In the genomic region with DNA sequence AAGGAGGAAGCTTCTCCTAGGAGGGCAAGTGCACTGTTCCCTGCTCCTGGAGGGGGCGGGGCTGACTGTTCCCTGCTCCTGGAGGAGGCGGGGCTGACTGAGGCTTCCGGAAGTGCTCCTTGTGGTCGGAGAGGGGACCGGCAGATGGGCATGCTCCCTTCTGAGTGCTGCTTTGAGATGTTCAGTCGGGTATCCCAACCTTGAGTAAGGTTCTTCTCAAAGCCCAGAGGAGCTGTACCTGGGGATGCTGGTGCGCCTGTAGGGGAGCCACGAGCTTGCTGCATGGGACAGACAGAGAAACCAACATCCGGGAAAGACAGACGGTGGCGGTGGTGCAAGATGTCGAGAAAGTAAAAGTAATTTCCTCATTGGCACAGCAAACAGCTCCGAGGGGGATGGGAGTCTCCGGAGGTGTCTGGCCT, we compare ENCODE assay signal across 8 mouse cellular contexts.
A peak's percentile ranks its signal among the peaks of the same experiment; 100 is the strongest.
DNase-seq lines count a peak whose midpoint lies in the region; ATAC-seq and TF ChIP-seq lines count a peak whose summit lies in the region.

No protein-coding gene starts in this region.

- no peaks in the 10 kb centered on the region for H3K36me3 ChIP-seq in hindbrain, embryonic 15.5 days
- no peaks in the 10 kb centered on the region for H3K36me3 ChIP-seq in liver, adult 2 months (ENCODE audit: control insufficient read depth, insufficient read depth, low read length)
- no peaks in the 10 kb centered on the region for H3K36me3 ChIP-seq in midbrain, embryonic 15.5 days (replicated peaks)

- TF ChIP-seq CTCF in bone marrow, adult 2 months (IDR thresholded peaks at IDR 0.05; ENCODE audit: control insufficient read depth, insufficient read depth, low read length): peak; percentile 4; the same call in 1 of the 2 replicates
- no peak for TF ChIP-seq CTCF in liver, adult 2 months (IDR thresholded peaks at IDR 0.05; ENCODE audit: low read depth, low read length)

- peak overlapping the region; percentile 52 for H3K4me3 ChIP-seq in bone marrow, adult 2 months (replicated peaks; ENCODE audit: control insufficient read depth, low read depth, low read length)
- peak overlapping the region; percentile 27 for H3K4me3 ChIP-seq in hindbrain, embryonic 15.5 days
- H3K4me3 ChIP-seq in liver, adult 2 months (ENCODE audit: insufficient read depth, low read depth, low read length): peak overlapping the region; percentile 6
- H3K4me3 ChIP-seq in midbrain, embryonic 15.5 days: peak overlapping the region; percentile 23

- DNase-seq in CD8-positive naive resting alpha-beta T cell, adult 2 months (ENCODE audit: low read depth in 2 of 2, low spot score in 2 of 2): peak; percentile 26 to 40
- peak; percentile 34 for DNase-seq in forelimb bud, embryonic 11.5 days (ENCODE audit: low read depth, low spot score)
- no peak for DNase-seq in liver, adult 2 months (ENCODE audit: extremely low read depth, low read depth, low spot score)
- peak; percentile 60 for DNase-seq in thymus, postnatal 25 days
- no peak for DNase-seq in left cerebral cortex, adult 11 months (ENCODE audit: low spot score)

- 8% methylated on average over 14 of the region's 14 CpGs for WGBS in bone marrow, adult 2 months
- 12% methylated on average over 14 of the region's 14 CpGs for WGBS in hindbrain, embryonic 15.5 days
- WGBS in liver, adult 2 months: 36% methylated on average over 14 of the region's 14 CpGs
- 7% methylated on average over 14 of the region's 14 CpGs for WGBS in midbrain, embryonic 15.5 days

- no peak overlapping the region for H3K27ac ChIP-seq in bone marrow, adult 2 months (ENCODE audit: control insufficient read depth, insufficient read depth, low read depth, low read length, poor library complexity)
- H3K27ac ChIP-seq in hindbrain, embryonic 15.5 days (replicated peaks): no peak overlapping the region
- no peak overlapping the region for H3K27ac ChIP-seq in liver, adult 2 months (replicated peaks; ENCODE audit: insufficient read depth, low read depth, low read length)
- H3K27ac ChIP-seq in midbrain, embryonic 15.5 days: no peak overlapping the region

- H3K9me3 ChIP-seq in hindbrain, embryonic 15.5 days: no peaks in the 10 kb centered on the region
- no peaks in the 10 kb centered on the region for H3K9me3 ChIP-seq in midbrain, embryonic 15.5 days

- H3K79me2 ChIP-seq in liver, adult 2 months (ENCODE audit: control insufficient read depth, insufficient read depth, low read length): no peaks in the 10 kb centered on the region

- peaks cover 9% of the 10 kb centered on the region for H3K4me1 ChIP-seq in bone marrow, adult 2 months (ENCODE audit: control insufficient read depth, insufficient read depth, low read length)
- peaks cover 3% of the 10 kb centered on the region; the same call in 1 of the 2 replicates for H3K4me1 ChIP-seq in hindbrain, embryonic 15.5 days (replicated peaks)
- peaks cover 2% of the 10 kb centered on the region for H3K4me1 ChIP-seq in liver, adult 2 months (ENCODE audit: control insufficient read depth, insufficient read depth, low read length)
- peaks cover 6% of the 10 kb centered on the region; the same call in 1 of the 2 replicates for H3K4me1 ChIP-seq in midbrain, embryonic 15.5 days

- H3K27me3 ChIP-seq in hindbrain, embryonic 15.5 days: no peaks in the 10 kb centered on the region
- no peaks in the 10 kb centered on the region for H3K27me3 ChIP-seq in liver, adult 2 months (ENCODE audit: control insufficient read depth, insufficient read depth, low read length)
- H3K27me3 ChIP-seq in midbrain, embryonic 15.5 days (replicated peaks): no peaks in the 10 kb centered on the region

- no peak for TF ChIP-seq POLR2A in bone marrow, adult 2 months (IDR thresholded peaks at IDR 0.05; ENCODE audit: borderline replicate concordance, control insufficient read depth, low read depth, low read length)
- no peak for TF ChIP-seq POLR2A in liver, adult 2 months (IDR thresholded peaks at IDR 0.05; ENCODE audit: extremely low read depth, insufficient read depth, low read length)

- ATAC-seq in hindbrain, embryonic 15.5 days (ENCODE audit: low FRiP score, low read depth): no peak
- no peak for ATAC-seq in midbrain, embryonic 15.5 days (replicated peaks)

- no peak overlapping the region for H3K9ac ChIP-seq in hindbrain, embryonic 15.5 days
- H3K9ac ChIP-seq in liver, adult 2 months (ENCODE audit: low read depth, low read length): no peak overlapping the region
- no peak overlapping the region for H3K9ac ChIP-seq in midbrain, embryonic 15.5 days

- H3K4me2 ChIP-seq in hindbrain, embryonic 15.5 days: peak overlapping the region; percentile 49
- peak overlapping the region; percentile 47 for H3K4me2 ChIP-seq in midbrain, embryonic 15.5 days

Comparison
In these comparisons a context has a peak if more than half of its experiments do, and no peak if none do; other contexts are left out.
1. DNase-seq: peak in CD8-positive naive resting alpha-beta T cell, adult 2 months (2 of 2), forelimb bud, embryonic 11.5 days (single experiment) and thymus, postnatal 25 days (single experiment); none in liver, adult 2 months (single experiment) and left cerebral cortex, adult 11 months (single experiment).
2. Peak in every context shown above with its lines, with median percentiles within 50 percentile points of each other: H3K4me3 ChIP-seq.